Mouse (Mus musculus) lung, adult 2 months (tissue): Measurements from ENCODE around the gene Nars2.

Experiments
- CTCF ChIP-seq: fragments of 200-500 bp; IDR thresholded peaks from 2 replicates; pipeline ENCODE4 v1.5.1; 2011; ENCODE audit warnings: mild to moderate bottlenecking, low read length, control low read depth; ENCODE audit not compliant: insufficient read depth
- POLR2A ChIP-seq: fragments of 200-500 bp; IDR thresholded peaks from 2 replicates; pipeline ENCODE4 v1.6.1; 2011; ENCODE audit warnings: low read depth, mild to moderate bottlenecking, control low read depth, low read length, borderline replicate concordance; ENCODE audit errors: extremely low read depth

- TF ChIP-seq CTCF, result no peak
- TF ChIP-seq POLR2A, result no peak
Observed at GRCm38 (mm10) chr7:97079145-97079544, 127.8 kb downstream of the Nars2 start.
